Mouse (Mus musculus): ENCODE data around the gene Myo18a.

DNA sequence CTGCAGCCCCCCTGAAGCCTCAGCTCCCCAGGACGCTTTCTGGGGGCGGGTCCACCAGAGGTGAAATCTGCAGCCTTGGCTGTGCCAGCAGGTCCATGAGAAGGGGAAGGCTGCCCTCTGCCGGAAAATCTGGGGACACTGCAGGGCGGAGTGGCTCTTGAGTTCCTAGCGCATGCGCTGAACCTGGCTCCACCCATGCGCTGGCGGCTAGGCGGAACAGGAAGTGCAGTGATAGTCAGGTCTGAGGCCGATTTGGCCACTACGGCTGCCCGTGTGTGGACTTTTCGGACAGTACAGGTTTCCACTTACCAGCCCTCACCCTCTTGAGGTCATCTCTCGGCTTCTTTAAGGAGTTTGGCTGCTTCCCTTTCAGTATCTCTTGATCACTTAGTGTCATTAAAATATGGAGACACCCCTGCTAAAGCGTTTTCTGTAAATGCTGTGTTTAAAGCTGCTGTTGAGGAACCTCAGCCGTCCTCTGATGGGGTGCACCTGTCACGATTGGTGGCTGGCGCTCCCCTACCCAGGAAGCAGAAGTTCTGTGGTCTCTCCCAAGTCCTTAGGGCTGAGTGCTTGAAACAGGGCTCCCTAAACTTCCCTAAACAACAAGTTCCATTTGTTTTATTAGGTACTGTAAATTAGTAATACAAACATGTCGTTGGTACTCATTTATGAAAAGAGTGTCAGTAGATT is 30.3 kb downstream of the Myo18a start:
- TF ChIP-seq CTCF (IDR thresholded peaks at IDR 0.05; ENCODE audit: low read depth) = peak; percentile 99
- TF ChIP-seq EP300 (IDR thresholded peaks at IDR 0.05; ENCODE audit: low read depth) = no peak

Measured in heart, postnatal 0 days (tissue).